Comparison of ENCODE assay signal across 13 mouse cellular contexts in the genomic region with DNA sequence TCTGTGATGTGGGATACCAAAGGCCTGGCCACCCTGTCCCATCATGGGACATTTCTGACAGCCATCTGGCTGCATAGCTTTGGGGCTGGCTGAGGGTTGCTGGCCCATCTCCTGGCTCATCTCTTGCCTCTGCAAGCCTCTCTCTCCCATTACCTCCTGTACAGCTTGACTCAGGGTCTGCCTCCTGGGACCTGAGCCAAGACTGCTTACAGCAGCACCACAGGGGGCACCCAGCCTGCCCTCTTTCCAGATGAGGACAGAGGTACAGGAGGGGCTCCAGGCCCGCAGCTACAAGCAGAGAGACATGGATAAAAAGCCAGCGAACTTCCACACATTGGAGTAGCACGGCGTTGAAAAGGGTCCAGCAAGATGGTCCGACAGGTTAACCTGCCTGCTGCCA. TPM values are rescaled to one million over a fixed set of nuclear protein-coding genes. Genes with fewer than 3 reads are reported as not detected.
A peak's percentile ranks its signal among the peaks of the same experiment; 100 is the strongest.
DNase-seq lines count a peak whose midpoint lies in the region; TF ChIP-seq lines count a peak whose summit lies in the region.
"Had no signal": no experiment of that assay in that cellular context is flagged by ENCODE, and none has a peak within 500 bp of the region (broad histone marks: within the 10 kb centered on the region; RNA-seq: fewer than 3 reads in every experiment).

No protein-coding gene starts in this region.

- DNase-seq in cerebellum, postnatal 14 days, result peak; percentile 31 to 45
- no peak for DNase-seq in cerebellum, adult 11 months
- no peak for DNase-seq in left cerebral cortex, adult 2 months (ENCODE audit: extremely low spot score in 1 of 2, low spot score in 2 of 2)
- no peak for DNase-seq in left cerebral cortex, adult 18-20 months (ENCODE audit: low spot score in 2 of 2)
- peak; percentile 18 for DNase-seq in right cerebral cortex, postnatal 4 days
- DNase-seq in right cerebral cortex, adult 18-20 months, result no peak
- no peak for DNase-seq in embryo, embryonic 9.5 days (ENCODE audit: extremely low spot score)
- no peak for DNase-seq in thymus, postnatal 36 days
- DNase-seq: liver, embryonic 13.5 days had no signal

- intact Hi-C loops in left cerebral cortex, adult 2 months (cut with DNase I), result loop anchor here (5.0 kb wide), 1 partner anchor 79 kb away; no protein-coding TSS in a partner anchor

- no peak for TF ChIP-seq CTCF in left cerebral cortex, adult 2 months (IDR thresholded peaks at IDR 0.05)

- no peak overlapping the region for H3K4me3 ChIP-seq in left cerebral cortex, adult 2 months
- H3K4me3 ChIP-seq: embryonic facial prominence, embryonic 12.5 days; liver, embryonic 13.5 days; lung, embryonic 15.5 days; midbrain, embryonic 12.5 days had no signal

- H3K27ac ChIP-seq in left cerebral cortex, adult 2 months, result peak overlapping the region; percentile 4; the same call in 1 of the 2 replicates
- H3K27ac ChIP-seq: embryonic facial prominence, embryonic 12.5 days; liver, embryonic 13.5 days; macrophage; midbrain, embryonic 12.5 days had no signal

RNA-seq across cellular contexts. Expression of a gene that starts 6.7 kb away (rescaled TPM):
- 10 to 100 TPM; 21.5 to 22.0 TPM for total RNA-seq in left cerebral cortex, adult 2 months (2021)
- 10 to 100 TPM; 22.9 to 23.4 TPM for total RNA-seq in left cerebral cortex, adult 18-20 months (2021)

RNA-seq across cellular contexts. Expression of a gene that starts 13.4 kb away (rescaled TPM):
- 10 to 100 TPM; 12.0 to 18.6 TPM for total RNA-seq in left cerebral cortex, adult 2 months (2021)
- total RNA-seq in left cerebral cortex, adult 18-20 months (2021), result 10 to 100 TPM; 17.5 to 21.1 TPM

RNA-seq across cellular contexts. Expression of a gene that starts 17.2 kb away (rescaled TPM):
- total RNA-seq in left cerebral cortex, adult 2 months (2021), result 1 to 10 TPM; 1.2 TPM
- total RNA-seq in left cerebral cortex, adult 18-20 months (2021), result under 1 TPM; 0.87 to 0.95 TPM

Comparison
In these comparisons a context has a peak if more than half of its experiments do, and no peak if none do; other contexts are left out.
1. DNase-seq: peak in cerebellum, postnatal 14 days (2 of 2) and right cerebral cortex, postnatal 4 days (single experiment); none in cerebellum, adult 11 months (single experiment), left cerebral cortex, adult 2 months (0 of 2), left cerebral cortex, adult 18-20 months (0 of 2), right cerebral cortex, adult 18-20 months (single experiment), embryo, embryonic 9.5 days (single experiment) and thymus, postnatal 36 days (0 of 2).